Mouse (Mus musculus) CH12.LX (cell line): Measurements from ENCODE around the gene Ier3. TPM values are rescaled to one million over a fixed set of nuclear protein-coding genes. Genes with fewer than 3 reads are reported as not detected.

Experiments
- DNase-seq: peaks from one replicate; pipeline ENCODE4 v3.0.0-alpha.2; 2013; ENCODE audit errors: extremely low read depth
- H3K27ac ChIP-seq: 2 replicates; pipeline ENCODE4 v1.5.1; 2012; ENCODE audit warnings: low read depth, mild to moderate bottlenecking, control low read depth, moderate library complexity; ENCODE audit not compliant: insufficient read depth
- H3K27me3 ChIP-seq: replicated peaks from 2 replicates; pipeline ENCODE3; 2012; ENCODE audit warnings: inconsistent platforms
- H3K36me3 ChIP-seq, 2 experiments: replicated peaks in 1 of 2; 2 replicates each; pipeline versions ENCODE3 to v1.6.1; 2012; ENCODE audit warnings: inconsistent platforms in 1 of 2, low read length in 1 of 2, mild to moderate bottlenecking in 1 of 2, mixed read lengths in 1 of 2, moderate library complexity in 1 of 2; ENCODE audit not compliant: control insufficient read depth in 1 of 2, insufficient read depth in 1 of 2
- H3K4me1 ChIP-seq, 2 experiments: 2 replicates each; pipeline ENCODE4 v1.6.1; 2012; ENCODE audit warnings: inconsistent platforms in 1 of 2, moderate library complexity in 1 of 2; ENCODE audit not compliant: insufficient read depth in 2 of 2, control insufficient read depth in 1 of 2
- H3K4me2 ChIP-seq: 2 replicates; pipeline ENCODE4 v1.6.1; 2012; ENCODE audit warnings: low read depth, mild to moderate bottlenecking, control low read depth; ENCODE audit not compliant: poor library complexity, insufficient read depth, severe bottlenecking
- H3K4me3 ChIP-seq, 3 experiments: fragments of 150-350 bp in 1 of 3; sonication (generic) in 1 of 3; replicated peaks in 1 of 3; 2 replicates each; pipeline versions ENCODE3 to v1.5.1; 2011 to 2012; ENCODE audit warnings: low read depth in 2 of 3, low read length in 2 of 3, mild to moderate bottlenecking in 2 of 3, moderate library complexity in 2 of 3, control low read depth in 1 of 3, improper control_type of control experiment in 1 of 3, inconsistent platforms in 1 of 3, mixed read lengths in 1 of 3; ENCODE audit not compliant: poor library complexity in 1 of 3
- H3K79me2 ChIP-seq: replicated peaks from 2 replicates; pipeline ENCODE4 v1.6.1; 2012; ENCODE audit warnings: mild to moderate bottlenecking, moderate library complexity; ENCODE audit not compliant: control insufficient read depth, poor library complexity, insufficient read depth, severe bottlenecking; ENCODE audit errors: extremely low read depth
- H3K9ac ChIP-seq: 2 replicates; pipeline ENCODE4 v1.6.1; 2012; ENCODE audit warnings: low read depth, mild to moderate bottlenecking, control low read depth, moderate library complexity; ENCODE audit not compliant: insufficient read depth
- H3K9me3 ChIP-seq: replicated peaks from 2 replicates; pipeline ENCODE3; 2012; ENCODE audit warnings: low read length, inconsistent platforms, mixed read lengths
- BHLHE40 ChIP-seq: IDR thresholded peaks from 2 replicates; pipeline ENCODE4 v1.6.1; 2011; ENCODE audit warnings: mild to moderate bottlenecking, low read depth, low read length, improper control_type of control experiment
- CHD1 ChIP-seq: IDR thresholded peaks from 2 replicates; pipeline ENCODE4 v1.6.1; 2012; ENCODE audit warnings: low read depth, low read length, improper control_type of control experiment, inconsistent platforms
- CHD2 ChIP-seq: IDR thresholded peaks from 2 replicates; pipeline ENCODE4 v1.6.1; 2011; ENCODE audit warnings: low read length, improper control_type of control experiment
- CTCF ChIP-seq, 2 experiments: IDR thresholded peaks in 1 of 2; conservative IDR thresholded peaks in 1 of 2; 2 replicates each; pipeline ENCODE4 v1.5.1; 2011 to 2012; ENCODE audit warnings: low read depth in 2 of 2, low read length in 2 of 2, improper control_type of control experiment in 1 of 2, inconsistent platforms in 1 of 2, mild to moderate bottlenecking in 1 of 2, moderate library complexity in 1 of 2
- GABPA ChIP-seq: IDR thresholded peaks from 2 replicates; pipeline ENCODE4 v1.6.1; 2012; ENCODE audit warnings: low read depth, low read length, improper control_type of control experiment, inconsistent platforms; ENCODE audit not compliant: insufficient replicate concordance
- JUND ChIP-seq: conservative IDR thresholded peaks from 2 replicates; pipeline ENCODE4 v1.6.1; 2011; ENCODE audit warnings: low read depth, low read length, improper control_type of control experiment
- KAT2A ChIP-seq: IDR thresholded peaks from 2 replicates; pipeline ENCODE4 v1.6.1; 2012; ENCODE audit warnings: low read length, improper control_type of control experiment, inconsistent platforms; ENCODE audit not compliant: insufficient replicate concordance
- MAFK ChIP-seq: IDR thresholded peaks from 2 replicates; pipeline ENCODE4 v1.6.1; 2011; ENCODE audit warnings: low read length, improper control_type of control experiment; ENCODE audit not compliant: insufficient replicate concordance
- MEF2A ChIP-seq: IDR thresholded peaks from 2 replicates; pipeline ENCODE4 v1.6.1; 2014; ENCODE audit warnings: low read depth, mild to moderate bottlenecking, inconsistent platforms, low read length, improper control_type of control experiment, borderline replicate concordance
- MXI1 ChIP-seq: IDR thresholded peaks from 2 replicates; pipeline ENCODE4 v1.6.1; 2011; ENCODE audit warnings: mild to moderate bottlenecking, low read depth, low read length, improper control_type of control experiment
- MYC ChIP-seq: IDR thresholded peaks from 2 replicates; pipeline ENCODE4 v1.6.1; 2011; ENCODE audit warnings: low read depth, mild to moderate bottlenecking, improper control_type of control experiment, low read length
- NELFE ChIP-seq: IDR thresholded peaks from 2 replicates; pipeline ENCODE4 v1.6.1; 2011; ENCODE audit warnings: low read depth, low read length, improper control_type of control experiment
- NRF1 ChIP-seq: IDR thresholded peaks from 2 replicates; pipeline ENCODE4 v1.6.1; 2014; ENCODE audit warnings: low read depth, mild to moderate bottlenecking, inconsistent platforms, low read length, improper control_type of control experiment, moderate library complexity
- PAX5 ChIP-seq: IDR thresholded peaks from 2 replicates; pipeline ENCODE4 v1.6.1; 2012; ENCODE audit warnings: low read length, inconsistent platforms, mixed read lengths
- POLR2AphosphoS2 ChIP-seq: IDR thresholded peaks from 2 replicates; pipeline ENCODE4 v1.6.1; 2011; ENCODE audit warnings: low read depth, low read length, improper control_type of control experiment
- RCOR1 ChIP-seq: conservative IDR thresholded peaks from 2 replicates; pipeline ENCODE4 v1.6.1; 2012; ENCODE audit warnings: low read depth, mild to moderate bottlenecking, inconsistent platforms, low read length, improper control_type of control experiment
- TBP ChIP-seq: conservative IDR thresholded peaks from 2 replicates; pipeline ENCODE4 v1.6.1; 2011; ENCODE audit warnings: low read depth, low read length, improper control_type of control experiment
- TCF12 ChIP-seq: IDR thresholded peaks from 2 replicates; pipeline ENCODE4 v1.6.1; 2014; ENCODE audit warnings: low read depth, mild to moderate bottlenecking, inconsistent platforms, low read length, improper control_type of control experiment
- UBTF ChIP-seq: IDR thresholded peaks from 2 replicates; pipeline ENCODE4 v1.6.1; 2012; ENCODE audit warnings: low read depth, mild to moderate bottlenecking, inconsistent platforms, low read length, improper control_type of control experiment, moderate library complexity
- USF2 ChIP-seq: conservative IDR thresholded peaks from 2 replicates; pipeline ENCODE4 v1.6.1; 2011; ENCODE audit warnings: low read depth, low read length, improper control_type of control experiment
- ZC3H11A ChIP-seq: IDR thresholded peaks from 2 replicates; pipeline ENCODE4 v1.6.1; 2012; ENCODE audit warnings: low read depth, mild to moderate bottlenecking, inconsistent platforms, low read length, improper control_type of control experiment
- ZMIZ1 ChIP-seq: IDR thresholded peaks from 2 replicates; pipeline ENCODE4 v1.6.1; 2012; ENCODE audit warnings: low read depth, mild to moderate bottlenecking, inconsistent platforms, low read length, improper control_type of control experiment
- dilution Hi-C: fragments of 300-500 bp; cut with MboI; formaldehyde crosslinking; loops from 2 replicates; pipeline ENCODE4 v1.14.3; 2020; ENCODE audit warnings: low sequenced_read_pairs; ENCODE audit not compliant: extremely low pct_unique_long_range_greater_than_20kb, extremely low pct_ligation_motif_present
- in situ Hi-C: fragments of 300-500 bp; cut with MboI; formaldehyde crosslinking; loops from 3 replicates; pipeline ENCODE4 v1.14.3; 2019; ENCODE audit warnings: low sequenced_read_pairs, low pct_ligation_motif_present, low pct_unique_long_range_greater_than_20kb, mixed read lengths
- polyA plus RNA-seq: library from polyadenylated mRNA; unstranded; fragments of >175 nt; gene quantifications from 2 replicates; pipeline ENCODE4 v1.2.1, GENCODE M21; 2012; ENCODE audit warnings: low read depth; ENCODE audit not compliant: insufficient read length
- total RNA-seq, 2 experiments: library from RNA; depleted of rRNA; stranded (reverse); fragments of 300-350 nt in 1 of 2; fragments of >200 nt in 1 of 2; gene quantifications; 2 replicates each; pipeline ENCODE4 v1.2.3; 2012 to 2014

Gene Ier3
- total and polyA plus RNA-seq, 3 experiments = 12.6 to 27.2 (median 15.0) TPM

GRCm38 (mm10) chr17:35790933-35791332 is 30.6 kb upstream of the Ier3 start:
- TF ChIP-seq JUND (no peak), BHLHE40 (no peak), CHD1 (no peak), ZMIZ1 (no peak), KAT2A (no peak), PAX5 (no peak), CTCF (conservative IDR thresholded peaks at IDR 0.05 in 1 of 2, IDR thresholded peaks at IDR 0.05 in 1 of 2; ENCODE audit: low read depth in 2 of 2, low read length in 2 of 2) (no peak), UBTF (no peak), NELFE (no peak), CHD2 (no peak), POLR2AphosphoS2 (no peak), MAFK (no peak), MEF2A (no peak), USF2 (no peak), NRF1 (no peak)
- H3K36me3 ChIP-seq = no peaks in the 10 kb centered on the region
- DNase-seq = no peak
- in situ Hi-C loops (no loop called here), dilution Hi-C loops (no loop called here)
- no peak overlapping the region for H3K27ac ChIP-seq
- no peaks in the 10 kb centered on the region for H3K27me3 ChIP-seq
- H3K4me3 ChIP-seq = no peak overlapping the region
- no peaks in the 10 kb centered on the region for H3K9me3 ChIP-seq
- no peak overlapping the region for H3K9ac ChIP-seq
- no peaks in the 10 kb centered on the region for H3K79me2 ChIP-seq
- no peak overlapping the region for H3K4me2 ChIP-seq
- H3K4me1 ChIP-seq = peaks cover 3 to 11% of the 10 kb centered on the region in 2 experiments; a peak in 2 of 4 replicates

- H3K4me3 ChIP-seq = no peak overlapping the region
- dilution Hi-C loops (no loop called here), in situ Hi-C loops (no loop called here)
- H3K79me2 ChIP-seq = no peaks in the 10 kb centered on the region
- no peaks in the 10 kb centered on the region for H3K36me3 ChIP-seq
- no peak overlapping the region for H3K4me2 ChIP-seq
- no peak overlapping the region for H3K27ac ChIP-seq
- H3K9ac ChIP-seq = no peak overlapping the region
- H3K4me1 ChIP-seq = peaks cover 4 to 6% of the 10 kb centered on the region in 2 experiments; a peak in 2 of 4 replicates
- TF ChIP-seq MXI1 = no peak
- no peak for TF ChIP-seq MYC
- no peak for TF ChIP-seq MEF2A
- no peak for TF ChIP-seq TBP
- no peak for TF ChIP-seq RCOR1
- no peak for TF ChIP-seq TCF12
- TF ChIP-seq GABPA = no peak
- TF ChIP-seq NELFE = no peak
- no peak for TF ChIP-seq ZC3H11A
- no peak for TF ChIP-seq CTCF (conservative IDR thresholded peaks at IDR 0.05 in 1 of 2, IDR thresholded peaks at IDR 0.05 in 1 of 2; ENCODE audit: low read depth in 2 of 2, low read length in 2 of 2)
- TF ChIP-seq, all 38 proteins: peak for 0
- no peak for DNase-seq
- H3K9me3 ChIP-seq = no peaks in the 10 kb centered on the region
- no peaks in the 10 kb centered on the region for H3K27me3 ChIP-seq
Measured at GRCm38 (mm10) chr17:35792837-35793236, 28.6 kb upstream of the Ier3 start.
